Mouse (Mus musculus) adrenal gland, adult 2 months (tissue): ENCODE data around the gene Pla1a. TPM values are rescaled to one million over a fixed set of nuclear protein-coding genes. Genes with fewer than 3 reads are reported as not detected.

ENCODE experiments used
- DNase-seq: peaks from one replicate; pipeline ENCODE4 v3.0.0; 2021
- polyA plus RNA-seq: library from polyadenylated mRNA; depleted of rRNA; stranded (reverse); fragments of >200 nt; gene quantifications from 2 replicates; pipeline ENCODE4 v1.2.3, GENCODE M21; 2012
- total RNA-seq, 2 experiments: library from RNA; stranded (reverse); gene quantifications; 2 replicates each; pipeline ENCODE4 v1.2.3; 2021

Gene Pla1a
- total and polyA plus RNA-seq, 3 experiments: 17.0 to 36.7 (median 21.0) TPM

DNA sequence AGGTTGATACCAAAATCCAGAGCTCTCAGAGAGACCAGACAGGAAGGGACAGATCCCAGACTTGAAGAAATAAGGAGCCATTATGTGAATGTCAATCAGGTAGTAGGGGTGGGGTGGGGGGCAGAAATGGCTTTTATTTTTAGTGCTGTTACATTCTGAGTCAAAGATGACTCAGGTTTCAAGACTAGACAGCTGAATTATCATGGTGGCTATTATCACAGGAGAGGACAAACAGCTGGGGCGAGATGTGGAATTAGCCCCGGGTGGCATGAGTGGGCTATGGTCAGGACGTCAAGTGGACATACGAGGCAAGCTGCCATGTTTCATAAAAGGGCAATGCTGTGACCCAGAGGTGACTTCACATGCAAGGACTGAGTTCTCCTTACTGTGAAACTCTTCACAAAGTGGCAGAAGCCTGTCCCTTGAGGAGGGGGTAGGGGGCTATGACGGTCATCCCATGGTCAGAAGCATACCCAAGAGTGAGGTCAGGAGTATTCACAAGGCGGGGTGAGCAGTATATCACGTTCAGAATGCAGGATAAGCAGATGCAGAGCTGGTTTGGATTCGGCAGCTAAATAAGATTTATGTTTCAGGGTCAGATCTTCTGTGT, 43.6 kb downstream of the Pla1a start:
- peak; percentile 43 for DNase-seq

DNA sequence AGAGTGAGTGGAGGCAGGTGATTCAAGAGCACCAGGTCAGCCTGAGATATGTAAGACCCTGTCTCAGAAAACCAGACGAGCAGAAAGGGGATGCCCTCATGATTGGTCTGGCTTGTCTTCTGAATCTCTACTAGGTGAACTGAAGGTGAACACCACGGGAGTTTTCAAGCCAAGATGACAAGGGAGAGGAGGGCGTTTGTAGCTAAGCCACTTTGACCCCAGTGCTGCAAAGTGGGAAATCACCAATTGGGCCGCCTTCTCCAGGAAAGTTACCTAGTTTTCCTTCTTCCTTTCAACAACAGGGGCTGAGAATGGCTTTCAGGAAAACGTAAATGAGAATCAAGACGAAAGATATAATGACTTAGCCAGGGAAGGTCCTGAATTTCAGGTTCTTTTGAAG, 44.2 kb downstream of the Pla1a start:
- no peak for DNase-seq

DNA sequence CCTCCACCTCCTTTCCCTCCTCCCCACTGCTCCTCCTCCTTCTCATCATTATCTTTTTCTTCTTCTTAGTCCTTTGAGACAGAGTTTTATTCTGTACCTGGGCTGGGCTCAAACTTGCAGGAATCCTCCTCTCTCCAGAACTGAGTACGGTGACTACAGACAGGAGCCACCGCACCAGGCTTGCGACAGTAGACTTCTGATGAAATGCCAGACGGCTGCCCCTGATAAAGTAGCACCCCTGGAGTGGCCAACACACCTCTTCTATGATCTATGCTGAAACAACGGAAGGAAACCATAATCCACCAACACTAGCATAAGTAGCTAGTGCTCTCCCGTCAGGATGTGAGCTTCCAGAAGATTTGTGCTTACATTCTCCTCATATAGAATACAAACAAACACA, 45.6 kb downstream of the Pla1a start:
- no peak for DNase-seq

DNA sequence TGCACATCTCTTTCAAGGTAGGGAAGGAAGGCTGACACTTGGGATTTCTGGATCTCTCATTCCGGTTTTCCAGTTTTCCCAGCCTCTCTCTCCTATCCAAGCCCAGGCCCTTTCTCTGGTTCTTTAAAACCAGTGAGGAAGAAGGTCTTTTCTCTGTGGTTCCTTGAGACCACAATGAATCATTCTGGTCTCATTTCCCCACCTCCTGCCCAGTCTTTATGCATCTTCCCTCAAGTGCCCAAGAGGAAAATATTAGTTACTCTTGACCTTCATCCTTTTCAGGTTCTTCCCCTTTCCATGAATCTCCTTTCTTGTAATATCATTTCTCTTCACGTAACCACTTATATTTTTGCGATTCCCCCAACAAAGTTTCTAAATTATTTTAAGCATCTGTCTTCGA, 47.2 kb downstream of the Pla1a start:
- no peak for DNase-seq

DNA sequence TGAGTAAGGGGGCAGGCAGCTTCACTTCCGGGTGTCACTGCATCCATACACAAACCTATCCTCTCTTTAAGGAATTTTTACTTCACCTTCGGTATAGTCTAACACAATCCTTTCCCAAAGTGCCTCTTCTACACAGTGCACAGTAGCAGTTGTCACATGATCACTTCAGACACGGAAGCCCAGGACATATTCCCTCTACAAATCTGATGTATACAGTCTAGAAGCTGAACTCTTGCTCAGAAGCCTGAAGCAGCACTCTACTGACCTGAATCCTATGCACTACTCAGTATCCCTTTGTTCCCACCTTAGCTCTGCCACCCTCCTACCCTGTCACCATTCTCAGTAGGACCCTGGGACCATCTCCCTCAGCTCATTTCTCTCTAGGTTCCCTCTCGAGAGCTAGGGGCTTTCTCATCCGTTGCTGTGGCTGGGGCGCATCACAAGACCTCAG, 47.7 kb downstream of the Pla1a start:
- no peak for DNase-seq

DNA sequence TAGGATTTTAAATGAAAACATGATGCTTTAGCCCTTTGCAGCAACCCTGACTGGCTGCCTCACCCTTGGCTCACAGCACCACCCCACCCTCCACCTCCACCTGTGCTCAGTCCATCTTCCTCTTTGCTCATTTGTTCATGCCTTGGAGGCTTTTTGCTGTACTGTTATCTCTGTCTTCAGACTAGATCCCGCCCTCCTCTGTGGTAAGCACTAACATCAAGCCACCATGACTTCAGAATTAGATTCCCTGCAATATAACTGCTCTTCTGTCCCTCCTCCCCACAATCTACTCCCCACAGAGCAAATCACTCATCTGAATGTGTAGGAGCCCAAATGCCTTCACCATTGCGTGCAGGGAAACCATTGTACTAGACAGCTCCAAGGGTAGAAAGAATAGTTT, 49.3 kb downstream of the Pla1a start:
- DNase-seq: no peak

DNA sequence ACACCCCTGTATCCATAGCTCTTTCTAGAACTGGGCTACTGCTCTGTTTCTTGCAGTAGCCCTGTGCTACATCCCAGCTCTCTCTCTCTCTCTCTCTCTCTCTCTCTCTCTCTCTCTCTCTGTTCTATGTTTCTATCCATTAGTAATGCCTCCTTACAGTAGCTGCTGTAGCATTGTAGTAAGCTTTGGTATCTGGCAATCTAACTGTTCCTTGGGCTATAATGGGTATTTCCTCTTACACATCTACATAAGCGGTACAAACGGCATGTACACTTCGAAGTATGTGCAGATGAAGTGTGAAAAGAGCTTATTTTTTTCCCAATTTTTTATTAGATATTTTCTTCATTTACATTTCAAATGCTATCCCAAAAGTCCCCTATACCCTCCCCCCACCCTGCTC, 53.0 kb downstream of the Pla1a start:
- no peak for DNase-seq

DNA sequence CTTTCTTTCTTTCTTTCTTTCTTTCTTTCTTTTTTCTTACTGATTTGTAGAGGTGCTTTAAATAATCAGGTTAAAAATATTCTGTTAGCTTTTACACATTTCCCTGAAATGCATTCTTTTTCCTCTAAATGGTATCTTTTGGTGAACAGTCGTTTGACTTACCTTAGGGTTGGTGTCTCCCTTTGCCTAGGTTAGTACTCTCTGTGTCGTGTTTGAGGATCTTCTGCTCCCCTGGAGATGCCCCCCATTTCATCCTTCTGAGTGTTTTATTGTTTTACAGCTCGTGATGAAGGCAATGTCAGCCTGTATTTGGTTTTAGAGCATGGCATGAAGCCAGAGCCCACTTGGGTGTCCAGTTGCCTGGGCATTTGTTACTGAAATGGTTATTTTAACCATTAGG, 53.5 kb downstream of the Pla1a start:
- no peak for DNase-seq

DNA sequence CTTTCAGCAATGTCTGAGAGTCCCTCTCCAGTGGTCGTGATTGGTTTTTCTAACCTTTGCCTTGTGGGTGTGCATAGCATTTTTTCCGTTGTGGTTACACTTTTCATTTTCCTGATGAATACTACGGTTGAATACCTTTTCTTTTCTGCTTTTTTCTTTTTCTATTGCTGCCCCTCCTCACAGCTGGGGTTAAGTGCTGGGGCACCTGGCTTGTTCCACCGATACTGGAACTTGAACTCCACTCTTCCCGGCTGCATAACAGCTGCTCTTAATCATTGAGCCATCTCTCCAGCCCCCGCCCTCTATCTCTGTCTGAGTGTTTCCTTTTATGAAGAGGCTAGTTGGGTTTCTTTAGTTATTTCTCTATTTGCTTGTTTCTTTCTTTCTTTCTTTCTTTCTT, 53.9 kb downstream of the Pla1a start:
- no peak for DNase-seq

DNA sequence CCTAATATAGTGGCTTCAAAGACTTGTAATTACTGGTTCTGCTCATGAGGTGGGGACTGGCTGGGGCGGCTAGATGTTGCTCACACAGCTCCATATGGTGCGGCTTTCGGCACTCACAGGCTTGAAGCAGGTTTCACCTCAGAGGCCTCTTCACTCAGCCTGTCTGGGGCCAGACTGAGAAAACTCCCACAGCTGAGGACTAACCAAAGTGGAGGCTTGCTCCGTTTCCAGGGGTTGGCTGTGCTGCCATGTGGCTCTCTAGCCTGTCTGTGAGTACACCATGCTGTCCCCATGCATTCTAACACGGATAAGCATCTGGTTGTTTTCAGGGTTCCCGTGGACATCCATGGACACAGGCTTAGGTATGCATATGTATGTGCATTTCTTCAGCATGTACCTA, 54.4 kb downstream of the Pla1a start:
- DNase-seq: no peak

DNA sequence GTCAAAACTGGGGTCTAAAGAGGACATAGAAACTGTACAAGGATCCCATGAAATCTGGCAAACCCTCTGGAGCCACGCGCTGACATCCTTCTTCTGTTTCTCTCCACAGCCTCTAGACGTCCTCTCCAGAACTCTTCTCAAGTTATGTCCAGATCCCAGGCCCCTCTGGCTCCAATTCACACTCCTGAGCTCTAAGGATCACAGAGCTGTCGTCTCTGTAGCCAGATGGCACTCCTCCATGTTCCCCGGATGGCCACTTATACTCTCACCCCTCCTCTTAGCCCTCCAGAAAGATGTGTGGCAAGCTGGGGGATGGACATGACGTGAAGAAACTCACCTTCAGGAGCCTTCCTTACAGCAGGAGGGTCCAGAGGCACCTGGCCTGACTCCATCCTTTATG, 55.4 kb downstream of the Pla1a start:
- no peak for DNase-seq

DNA sequence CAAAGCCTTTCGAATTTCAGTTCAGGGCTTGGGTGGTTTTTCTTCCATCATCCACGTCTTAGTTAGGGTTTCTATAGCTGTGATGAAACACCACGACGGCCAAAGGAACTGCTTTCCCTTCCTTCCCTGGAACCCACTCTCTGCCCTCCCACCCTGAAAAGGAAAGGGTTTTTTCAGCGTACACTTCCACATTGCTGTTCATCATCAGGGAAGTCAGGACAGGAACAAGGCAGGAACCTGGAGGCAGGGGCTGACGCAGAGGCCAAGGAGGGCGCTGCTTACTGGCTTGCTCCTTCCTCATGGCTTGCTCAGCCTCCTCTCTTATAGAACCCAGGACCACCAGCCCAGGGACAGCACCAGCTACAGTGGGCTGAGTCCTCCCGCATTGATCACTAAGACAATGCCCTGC, 56.1 kb downstream of the Pla1a start:
- peak; percentile 55 for DNase-seq

DNA sequence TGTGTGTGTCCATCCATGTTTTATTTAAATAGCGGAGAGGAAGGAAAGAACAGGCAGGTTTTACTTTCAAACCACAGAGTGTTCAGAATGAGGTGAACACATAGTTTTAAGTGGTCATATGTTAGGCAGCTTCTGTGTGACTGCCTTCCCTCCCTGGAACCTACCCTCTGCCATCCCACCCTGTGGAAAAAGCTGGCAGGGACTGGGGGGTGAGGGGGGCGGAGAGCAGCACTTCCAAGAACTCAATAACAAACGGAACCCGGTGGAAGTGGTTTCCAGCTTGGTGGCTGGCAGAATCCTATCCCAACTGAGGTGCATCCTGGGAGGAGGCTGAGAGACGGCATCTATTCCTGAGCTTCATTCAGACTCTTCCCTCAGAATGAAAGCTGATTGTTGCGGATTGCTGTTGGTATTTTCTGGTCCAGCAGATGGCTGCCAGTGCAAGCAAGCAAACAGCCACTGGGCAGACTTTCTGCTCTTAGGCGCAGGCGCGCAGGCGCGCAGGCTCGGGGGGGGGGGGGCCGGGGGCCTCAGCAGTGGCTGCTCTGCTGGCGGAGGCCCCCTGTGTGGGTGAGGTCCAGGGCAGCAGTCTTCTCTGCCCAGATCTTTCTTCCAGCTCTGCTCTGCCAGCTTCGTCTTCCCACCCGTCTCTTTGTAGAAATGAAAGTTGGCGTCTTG, 56.6 kb downstream of the Pla1a start:
- DNase-seq: peak; percentile 74

DNA sequence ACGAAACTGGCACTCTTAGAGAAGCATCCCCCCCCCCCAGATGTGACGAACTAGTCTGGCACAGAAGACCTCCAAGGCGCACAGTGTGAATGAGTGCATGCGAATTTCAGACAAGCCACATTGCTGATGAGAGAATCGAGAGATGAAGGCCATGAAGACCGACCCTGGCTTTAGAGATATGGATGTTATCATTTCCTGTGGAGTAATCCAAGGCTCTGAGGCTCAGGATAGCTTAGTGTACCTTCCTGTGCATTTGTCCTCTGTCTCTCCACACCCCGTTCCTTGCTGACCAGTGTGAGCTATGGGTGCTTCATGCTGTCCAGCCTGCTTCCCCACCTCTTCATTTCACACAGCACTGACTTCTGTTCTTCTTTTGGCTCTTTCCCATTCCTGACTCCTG, 57.8 kb downstream of the Pla1a start:
- DNase-seq: no peak

DNA sequence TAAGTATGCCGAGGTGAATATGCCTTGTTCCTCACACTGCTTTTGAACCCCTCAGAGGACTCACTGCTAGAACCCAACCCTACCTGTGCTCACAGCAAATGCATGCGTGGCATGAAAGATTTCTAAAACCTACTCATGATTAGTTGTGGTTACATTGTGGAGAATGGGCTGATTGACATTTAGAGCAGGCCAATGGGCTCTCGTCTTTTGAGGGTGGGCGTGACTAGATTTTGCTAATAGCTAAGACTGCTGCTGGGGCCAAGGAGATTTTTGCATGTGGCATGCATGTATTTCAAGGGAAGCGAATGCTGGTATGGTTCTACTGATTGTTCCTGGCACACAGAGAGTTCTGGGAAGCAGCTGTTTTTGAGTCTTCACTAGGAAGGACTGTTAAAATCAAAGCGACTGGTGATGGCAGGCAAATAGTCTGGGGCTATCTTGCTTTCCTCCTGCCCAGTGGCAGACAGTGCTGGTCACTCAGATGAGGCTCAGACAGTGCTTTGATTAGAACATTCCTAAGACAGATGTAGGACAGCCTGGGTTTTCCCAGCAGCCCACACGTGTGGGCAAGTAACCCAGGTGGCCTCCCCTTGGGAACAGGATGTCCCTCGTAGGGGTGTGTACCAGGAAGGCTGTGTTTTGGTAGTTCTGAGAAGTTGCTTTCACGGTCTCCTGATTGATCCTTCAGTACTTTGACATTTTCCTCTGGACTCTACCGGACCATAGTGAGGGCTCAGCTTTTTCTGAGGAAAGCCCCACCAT, 58.4 kb downstream of the Pla1a start:
- DNase-seq: no peak

DNA sequence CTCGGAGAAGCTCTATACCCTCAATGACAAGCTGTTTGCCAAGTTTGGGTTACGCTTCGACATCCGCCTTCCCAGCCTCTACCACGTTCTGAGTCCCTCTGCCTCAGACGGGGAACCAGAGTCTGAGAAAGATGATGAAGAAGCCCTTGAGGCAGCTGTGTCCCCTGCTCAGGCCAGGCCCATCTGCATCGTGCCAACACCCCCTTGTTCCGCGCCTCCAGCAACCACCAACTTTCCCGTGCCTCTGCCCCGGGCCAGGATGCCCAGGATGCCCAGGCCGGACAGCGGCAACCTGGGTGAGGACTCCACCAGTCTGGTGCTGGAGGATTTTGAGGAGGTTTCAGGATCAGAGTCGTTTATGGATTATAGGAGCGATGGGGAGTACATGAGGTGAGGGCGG, 59.0 kb downstream of the Pla1a start:
- DNase-seq: no peak

DNA sequence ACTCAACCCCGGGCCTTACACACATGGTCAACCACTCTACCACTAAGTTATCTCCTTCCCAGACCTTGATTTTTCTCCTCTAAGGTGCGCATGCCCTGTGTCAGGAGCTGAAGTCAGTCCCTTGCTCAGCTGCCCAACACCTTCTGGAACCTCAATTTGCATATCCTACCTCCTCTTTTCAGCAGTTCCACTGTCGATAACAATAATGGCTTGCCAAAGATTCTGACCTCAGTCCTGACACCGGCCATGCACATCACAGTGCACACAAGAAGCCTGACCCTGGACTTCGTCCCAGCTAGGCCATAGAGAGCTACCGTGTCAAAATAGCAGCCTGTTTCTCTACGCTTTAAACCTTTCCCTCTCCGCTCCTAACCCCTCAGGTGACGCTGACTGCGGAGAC, 59.5 kb downstream of the Pla1a start:
- DNase-seq: no peak

DNA sequence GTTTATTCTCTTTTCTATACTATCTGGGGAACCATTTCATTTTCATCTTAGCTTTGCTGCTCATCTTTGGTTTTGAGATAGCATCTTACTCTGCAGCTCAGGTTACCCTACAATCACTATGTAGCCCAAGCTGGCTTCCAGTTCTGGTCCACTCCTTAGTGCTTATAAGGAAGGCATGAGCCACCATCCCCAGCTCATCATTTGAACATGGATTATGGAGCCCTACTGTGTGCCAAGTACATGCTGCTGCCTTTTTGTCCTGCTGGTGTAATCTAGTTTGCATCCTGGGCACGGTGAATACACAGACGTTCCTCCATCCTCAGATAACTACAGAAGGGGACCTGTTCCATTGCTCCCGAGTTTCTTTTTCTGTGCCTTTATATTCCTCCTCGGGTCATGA, 60.1 kb downstream of the Pla1a start:
- no peak for DNase-seq

DNA sequence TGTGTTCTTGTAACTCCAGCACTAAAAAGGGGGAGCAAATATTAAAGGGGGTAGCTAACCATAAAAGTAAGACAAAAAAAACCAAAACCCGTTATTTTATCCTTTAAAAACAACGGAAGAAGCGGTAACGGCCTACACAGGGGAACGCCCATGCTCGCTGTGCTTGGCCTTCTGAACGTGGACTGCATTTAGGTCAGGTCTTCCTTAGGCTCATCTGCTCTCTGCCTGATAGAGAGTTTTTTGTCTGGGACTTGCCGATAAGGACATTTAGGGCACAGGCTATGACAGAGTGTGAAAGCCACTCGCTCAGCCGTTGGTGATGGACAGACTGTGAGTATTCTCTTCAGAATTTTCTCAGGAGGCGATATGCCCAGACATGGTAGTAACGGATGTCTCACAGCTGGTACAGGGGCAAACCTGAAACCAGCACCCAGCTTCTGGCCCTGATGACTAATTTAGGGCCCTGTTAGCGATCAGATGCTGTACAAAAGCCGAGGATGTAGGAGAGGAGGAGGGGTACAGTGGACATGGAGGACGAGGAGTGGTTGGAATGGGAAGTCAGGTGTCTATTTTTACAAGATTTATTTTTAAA, 61.1 kb downstream of the Pla1a start:
- DNase-seq: no peak

DNA sequence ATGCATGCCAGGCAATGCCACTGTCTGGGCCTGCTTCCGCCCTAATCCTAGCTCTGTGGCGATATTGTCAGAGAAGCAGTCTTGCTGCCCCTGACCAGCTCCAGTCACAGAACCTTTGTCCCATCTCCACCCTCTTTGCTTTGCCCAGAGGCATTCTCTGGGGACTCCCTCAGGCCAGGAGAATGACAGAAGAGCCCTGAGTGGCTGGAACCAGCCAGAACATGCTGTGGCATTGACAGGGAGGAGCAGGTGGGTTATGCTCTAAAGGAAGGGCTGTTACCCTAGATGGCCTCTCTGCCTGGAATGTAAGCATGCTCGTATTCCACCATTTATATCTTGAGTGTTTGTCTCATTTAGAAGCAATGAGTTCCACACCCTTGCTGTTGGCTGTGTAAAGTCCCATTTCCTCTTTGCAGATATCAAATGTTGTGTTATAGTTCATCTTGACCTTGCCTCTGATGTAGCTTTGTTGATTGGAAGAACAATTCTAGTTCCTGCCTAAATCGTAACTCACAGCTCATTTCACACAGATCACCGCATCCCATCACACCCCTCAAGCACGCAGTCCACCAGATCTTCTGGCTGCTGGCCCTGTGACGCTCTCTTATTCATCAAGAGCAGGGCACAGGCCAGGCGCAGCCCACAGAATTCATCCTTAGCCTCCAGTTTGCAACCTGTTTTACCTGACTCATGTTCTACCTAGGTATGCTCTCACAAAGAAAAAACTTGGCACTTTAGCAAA, 62.1 kb downstream of the Pla1a start:
- no peak for DNase-seq

DNA sequence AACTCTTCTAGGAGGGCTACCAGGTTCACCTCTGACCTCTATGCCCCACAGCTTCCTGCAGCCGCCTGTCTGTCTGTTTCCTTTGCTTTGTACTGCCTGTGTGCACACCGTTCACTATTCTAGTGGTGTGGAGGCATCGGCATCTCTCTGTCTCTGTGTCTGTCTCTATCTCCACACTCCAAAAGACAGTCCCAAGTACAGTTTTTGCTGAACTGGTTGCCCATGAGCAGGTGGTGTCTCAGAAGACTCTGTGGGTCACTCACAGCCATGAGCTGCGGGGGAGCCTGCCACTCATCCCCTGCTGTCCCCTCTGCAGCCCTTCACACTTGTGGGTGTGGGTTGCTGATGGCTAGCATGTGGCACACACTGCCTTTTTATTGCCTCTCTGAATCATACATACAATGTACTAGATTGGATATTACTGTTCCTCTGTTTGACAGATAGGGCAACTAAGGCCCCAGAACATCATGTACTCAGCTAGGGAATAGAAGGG, 62.9 kb downstream of the Pla1a start:
- DNase-seq: no peak

DNA sequence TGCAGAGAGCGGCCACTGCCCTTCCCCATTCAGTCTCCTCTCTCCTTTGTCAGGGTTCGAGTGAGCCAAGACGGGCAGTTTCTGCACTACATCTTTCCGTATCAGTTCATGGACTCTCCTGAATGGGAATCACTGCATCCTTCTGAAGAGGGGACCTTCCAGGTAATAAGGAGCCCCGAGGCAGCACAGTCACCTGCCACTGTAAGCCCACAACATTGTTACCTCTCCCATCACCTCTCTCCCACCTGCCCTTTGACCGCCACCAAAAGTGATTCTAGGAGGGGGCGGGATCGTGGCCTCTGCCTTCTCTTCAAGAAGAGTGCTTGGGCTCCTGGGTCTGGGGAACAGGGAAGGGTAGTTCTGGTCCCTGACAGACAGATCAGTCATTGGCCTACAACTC, 63.5 kb downstream of the Pla1a start:
- no peak for DNase-seq
